Mouse (Mus musculus) C2C12 (cell line): ENCODE measurements at regions not wholly inside any gene's neighbourhood (a gene's known extent, or its start where the extent isn't known, plus 50 kb on each side); places are given as distances from the start of the nearest gene placed in this dataset.

Source experiments
- H3K27me3 ChIP-seq: one replicate; pipeline ENCODE4 v1.6.1; 2011; ENCODE audit not compliant: control insufficient read depth, insufficient read depth, insufficient read length
- H3K36me3 ChIP-seq: one replicate; pipeline ENCODE4 v1.6.1; 2011; ENCODE audit not compliant: control insufficient read depth, insufficient read depth
- H3K4me3 ChIP-seq: one replicate; pipeline ENCODE4 v1.5.1; 2011; ENCODE audit warnings: mild to moderate bottlenecking, control low read depth; ENCODE audit not compliant: poor library complexity, insufficient read depth, severe bottlenecking
- H3K79me2 ChIP-seq: one replicate; pipeline ENCODE4 v1.6.1; 2011; ENCODE audit not compliant: control insufficient read depth, insufficient read depth
- H3K79me3 ChIP-seq: one replicate; pipeline ENCODE4 v1.6.1; 2011; ENCODE audit warnings: low read depth, control low read depth
- H3ac ChIP-seq: one replicate; pipeline ENCODE3; 2011; ENCODE audit warnings: low read depth; ENCODE audit not compliant: control insufficient read depth, insufficient read length
- CEBPB ChIP-seq: IDR thresholded peaks from one replicate; pipeline ENCODE4 v1.6.1; 2011; ENCODE audit warnings: low read depth, mild to moderate bottlenecking, control low read depth, moderate library complexity
- CTCF ChIP-seq: IDR thresholded peaks from one replicate; pipeline ENCODE4 v1.5.1; 2011; ENCODE audit not compliant: control insufficient read depth, insufficient read depth, insufficient read length
- FOSL1 ChIP-seq: IDR thresholded peaks from one replicate; pipeline ENCODE4 v1.8.0; 2011; ENCODE audit warnings: mild to moderate bottlenecking, low read length; ENCODE audit not compliant: poor library complexity, insufficient read depth, severe bottlenecking
- MAX ChIP-seq: IDR thresholded peaks from one replicate; pipeline ENCODE4 v1.6.1; 2011; ENCODE audit warnings: mild to moderate bottlenecking, control low read depth
- MYOD1 ChIP-seq: IDR thresholded peaks from one replicate; pipeline ENCODE4 v1.6.1; 2011; ENCODE audit warnings: low read depth; ENCODE audit not compliant: control insufficient read depth, insufficient read length
- MYOG ChIP-seq: IDR thresholded peaks from one replicate; pipeline ENCODE4 v1.6.1; 2011; ENCODE audit not compliant: control insufficient read depth, insufficient read length; ENCODE audit errors: extremely low read depth
- USF1 ChIP-seq: IDR thresholded peaks from one replicate; pipeline ENCODE4 v1.6.1; 2011; ENCODE audit warnings: low read depth, mild to moderate bottlenecking, control low read depth, moderate library complexity

DNA sequence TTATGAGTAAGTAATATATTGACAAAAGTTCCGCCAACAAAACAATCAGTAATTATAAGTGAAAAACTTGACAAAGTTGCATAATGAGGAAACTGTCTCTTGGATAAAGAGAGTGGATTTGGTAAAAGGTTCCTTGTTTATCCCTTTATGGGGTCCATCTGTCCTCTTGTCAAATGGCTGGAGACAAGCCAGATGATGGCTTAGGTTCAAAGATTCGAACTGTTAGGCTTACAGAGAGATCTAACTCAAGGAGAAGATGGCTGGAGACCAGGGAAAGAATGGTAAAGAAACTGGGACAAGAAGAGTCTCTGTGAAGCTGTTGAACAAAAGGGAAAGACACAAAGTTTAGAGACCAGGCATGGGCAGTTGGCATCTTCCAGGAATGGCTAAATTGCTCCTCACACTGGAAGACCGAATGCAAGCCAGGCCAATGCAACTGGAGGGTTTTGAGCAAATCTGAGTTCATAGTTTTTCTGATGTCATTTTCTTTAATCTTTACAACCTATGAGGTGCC is 220.9 kb downstream of the Icos start:
- Histone ChIP-seq H3ac (no peak overlapping the region), H3K27me3 (no peaks in the 10 kb centered on the region), H3K36me3 (no peaks in the 10 kb centered on the region), H3K79me2 (no peaks in the 10 kb centered on the region), H3K79me3 (no peaks in the 10 kb centered on the region), H3K4me3 (no peak overlapping the region)
- TF ChIP-seq MAX (no peak), USF1 (no peak), CTCF (no peak), MYOG (no peak), CEBPB (no peak), MYOD1 (no peak), FOSL1 (no peak)

DNA sequence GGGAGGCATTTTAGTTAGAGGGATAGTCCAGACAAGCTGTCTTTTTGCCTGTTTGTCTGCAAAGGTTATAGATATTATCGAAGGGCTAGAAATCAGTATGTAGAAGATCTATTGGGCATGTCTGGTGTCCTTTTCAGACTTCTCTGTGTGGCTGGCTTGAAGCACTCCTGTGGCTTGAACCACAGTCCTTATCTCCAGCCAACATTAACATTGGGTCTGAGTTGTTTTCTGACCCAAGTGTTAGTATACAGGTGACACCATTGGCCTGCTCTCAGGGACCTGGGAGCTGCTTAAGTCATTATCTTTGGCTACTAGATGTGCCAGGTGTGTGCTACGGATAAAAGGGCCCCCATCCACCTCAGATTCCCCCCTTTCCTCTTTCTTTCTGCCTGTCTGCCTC is 223.3 kb downstream of the Icos start:
- no peaks in the 10 kb centered on the region for H3K27me3 ChIP-seq
- TF ChIP-seq USF1 = no peak
- TF ChIP-seq MAX = no peak
- no peak for TF ChIP-seq CTCF
- no peak for TF ChIP-seq CEBPB
- TF ChIP-seq MYOG = no peak
- TF ChIP-seq MYOD1 = no peak
- no peak for TF ChIP-seq FOSL1

DNA sequence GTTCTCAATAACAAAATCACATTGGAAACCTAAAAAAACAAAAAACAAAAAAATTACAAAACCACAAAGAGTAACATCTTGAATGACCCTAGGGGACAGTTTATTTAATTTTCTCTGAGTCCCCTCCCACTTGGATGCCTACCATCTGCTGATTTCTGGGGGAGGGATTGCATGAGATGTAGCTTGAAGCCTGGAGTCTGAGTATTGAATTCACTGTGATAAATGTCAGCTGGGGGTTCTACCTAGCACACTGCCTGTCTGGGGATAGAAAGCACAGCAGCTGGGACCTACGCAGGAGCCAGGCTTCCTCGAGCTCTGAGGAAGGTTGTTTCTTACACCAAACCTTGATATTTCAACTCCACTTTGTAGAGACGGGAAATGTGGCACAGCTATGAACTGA is 224.4 kb downstream of the Icos start:
- H3K36me3 ChIP-seq = no peaks in the 10 kb centered on the region
- no peaks in the 10 kb centered on the region for H3K79me2 ChIP-seq
- TF ChIP-seq FOSL1 (no peak), CTCF (no peak), USF1 (no peak), MYOG (no peak), CEBPB (no peak), MAX (no peak), MYOD1 (no peak)

More for the DNA sequence above, 223.3 kb downstream of the Icos start:
- H3K79me2 ChIP-seq = no peaks in the 10 kb centered on the region
- no peaks in the 10 kb centered on the region for H3K36me3 ChIP-seq
- H3K79me3 ChIP-seq = no peaks in the 10 kb centered on the region
- no peak overlapping the region for H3ac ChIP-seq
- H3K4me3 ChIP-seq = no peak overlapping the region

DNA sequence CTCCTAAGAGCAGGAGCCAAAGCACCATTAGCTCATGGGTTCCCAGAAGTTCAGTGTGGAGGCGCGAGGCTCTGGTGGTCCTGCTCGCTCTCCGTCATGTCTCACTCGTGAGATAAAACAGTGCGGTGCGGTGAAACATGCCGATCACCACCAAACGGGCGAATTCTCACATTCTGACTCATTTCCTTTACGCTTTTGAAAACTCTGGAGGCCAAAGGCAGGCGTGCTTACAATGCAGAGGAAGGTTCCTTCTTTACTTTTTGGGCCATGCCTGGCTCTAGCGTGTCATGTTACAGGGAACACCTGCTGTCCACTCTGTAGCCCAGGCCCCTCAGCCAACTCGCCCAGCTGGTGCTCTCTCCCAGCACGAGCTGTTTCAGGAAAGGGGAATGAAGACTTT is 225.4 kb downstream of the Icos start:
- H3K79me2 ChIP-seq = no peaks in the 10 kb centered on the region
- H3K36me3 ChIP-seq = no peaks in the 10 kb centered on the region
- no peak overlapping the region for H3K4me3 ChIP-seq
- TF ChIP-seq MYOD1 (peak; percentile 49), FOSL1 (no peak), USF1 (no peak)
- H3K79me3 ChIP-seq = no peaks in the 10 kb centered on the region
- no peaks in the 10 kb centered on the region for H3K27me3 ChIP-seq
- H3ac ChIP-seq = no peak overlapping the region

More for the DNA sequence above, 224.4 kb downstream of the Icos start:
- Histone ChIP-seq H3ac (no peak overlapping the region), H3K27me3 (no peaks in the 10 kb centered on the region), H3K4me3 (no peak overlapping the region), H3K79me3 (no peaks in the 10 kb centered on the region)

DNA sequence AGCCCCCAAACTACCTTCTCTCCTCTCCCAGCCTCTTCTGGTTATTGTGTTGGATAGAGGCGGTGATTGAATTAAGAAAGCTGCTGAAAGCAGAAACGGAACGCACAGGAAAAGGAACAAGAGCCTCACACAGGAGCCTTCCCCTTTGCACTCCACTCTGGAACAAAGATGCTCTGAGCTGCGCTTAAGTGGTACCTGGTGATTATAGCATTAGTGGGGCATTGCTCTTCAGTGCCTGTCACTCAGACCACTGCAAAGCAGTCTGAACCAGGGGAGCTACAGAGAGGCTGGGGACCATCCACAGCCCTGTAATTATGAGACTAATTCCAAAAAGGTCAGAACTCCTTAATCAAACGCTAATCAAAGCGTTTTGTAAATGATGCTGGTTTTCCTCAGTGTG is 225.9 kb downstream of the Icos start:
- Histone ChIP-seq H3K79me2 (no peaks in the 10 kb centered on the region), H3K79me3 (no peaks in the 10 kb centered on the region), H3ac (no peak overlapping the region), H3K27me3 (no peaks in the 10 kb centered on the region), H3K4me3 (no peak overlapping the region), H3K36me3 (no peaks in the 10 kb centered on the region)
- TF ChIP-seq USF1 (no peak), MAX (no peak), MYOD1 (no peak), CTCF (no peak), MYOG (no peak), CEBPB (no peak), FOSL1 (no peak)

DNA sequence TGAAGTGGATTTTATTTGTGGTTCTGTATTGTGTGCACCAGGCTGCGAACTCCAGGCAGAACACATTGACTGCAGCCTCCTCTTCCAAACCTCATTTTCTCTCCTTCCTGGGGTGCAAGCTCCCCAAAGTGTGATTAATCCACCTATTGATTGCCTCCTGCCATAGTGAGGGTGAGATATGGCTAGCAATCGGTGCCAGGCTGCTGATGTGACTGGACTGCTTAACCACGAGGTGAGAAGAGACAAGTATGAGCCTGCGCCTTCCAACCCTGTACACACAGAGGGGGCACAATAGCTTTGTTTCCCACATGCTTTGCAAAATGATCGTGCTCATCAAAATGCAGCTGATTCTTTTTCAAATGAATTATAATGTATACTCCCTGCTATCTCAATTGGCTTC is 227.4 kb downstream of the Icos start:
- Histone ChIP-seq H3ac (no peak overlapping the region), H3K79me2 (no peaks in the 10 kb centered on the region), H3K4me3 (no peak overlapping the region), H3K27me3 (no peaks in the 10 kb centered on the region), H3K79me3 (no peaks in the 10 kb centered on the region), H3K36me3 (no peaks in the 10 kb centered on the region)
- TF ChIP-seq MAX (no peak), USF1 (no peak), MYOG (no peak), CEBPB (no peak), MYOD1 (no peak), CTCF (no peak), FOSL1 (no peak)
